Mouse (Mus musculus) gastrocnemius, postnatal 4 days (tissue): ENCODE measurements around the gene Zfp111. TPM values are rescaled to one million over a fixed set of nuclear protein-coding genes. Genes with fewer than 3 reads are reported as not detected.

Experiments used
- DNase-seq, 2 experiments: peaks; one replicate each; pipeline ENCODE4 v3.0.0; 2021 to 2022; ENCODE audit warnings: low spot score in 2 of 2, mixed read lengths in 2 of 2
- total RNA-seq, 2 experiments: library from RNA; stranded (reverse); gene quantifications; 2 replicates each; pipeline ENCODE4 v1.2.3; 2021

Zfp111 gene
- total RNA-seq, 2 experiments from 2014 or later: 9.2 to 10.1 TPM

- no peak for DNase-seq
Observed at GRCm38 (mm10) chr7:24153272-24153671, 58.0 kb downstream of the Zfp111 start.

Other genes with a start within 250 kb of the Zfp111 start
- not detected for gene Vmn1r181, start 236.8 kb downstream of the Zfp111 start, total RNA-seq
- gene V1rd19, start 209.8 kb downstream of the Zfp111 start, total RNA-seq: not detected
- not detected for gene Vmn1r183, start 158.2 kb downstream of the Zfp111 start, total RNA-seq
- 1 to 10 TPM; 9.1 TPM for gene Zfp180, start 129.5 kb downstream of the Zfp111 start, total RNA-seq
- 1 to 10 TPM; 4.4 to 4.5 TPM for gene Zfp112, start 99.1 kb downstream of the Zfp111 start, total RNA-seq
- 1 to 10 TPM; 6.1 to 8.6 TPM for gene Zfp235, start 77.3 kb downstream of the Zfp111 start, total RNA-seq
- under 1 TPM; 0.57 to 0.83 TPM for gene Zfp114, start 36.4 kb downstream of the Zfp111 start, total RNA-seq
- 1 to 10 TPM; 2.1 to 2.2 TPM for gene Zfp109, start 26.1 kb upstream of the Zfp111 start, total RNA-seq
- gene Zfp108, start 43.4 kb upstream of the Zfp111 start, total RNA-seq: 1 to 10 TPM; 2.1 to 2.2 TPM
- gene Zfp93, start 59.0 kb upstream of the Zfp111 start, total RNA-seq: 1 to 10 TPM; 3.9 to 5.5 TPM
- 1 to 10 TPM; 8.7 to 8.9 TPM for gene Zfp61, start 89.8 kb upstream of the Zfp111 start, total RNA-seq
- gene Zfp94, start 105.2 kb upstream of the Zfp111 start, total RNA-seq: 1 to 10 TPM; 4.0 to 4.2 TPM
- under 1 TPM in 1 of 2 experiments, not detected in 1; 0.31 TPM for gene Tescl, start 122.5 kb upstream of the Zfp111 start, total RNA-seq
- gene Lypd5, start 137.8 kb upstream of the Zfp111 start, total RNA-seq: not detected
- gene Kcnn4, start 158.8 kb upstream of the Zfp111 start, total RNA-seq: under 1 TPM; 0.61 to 0.93 TPM
- 10 to 100 TPM; 18.1 to 21.1 TPM for gene Smg9, start 188.2 kb upstream of the Zfp111 start, total RNA-seq
- under 1 TPM; 0.26 to 0.52 TPM for gene Irgc1, start 240.9 kb upstream of the Zfp111 start, total RNA-seq